Mouse (Mus musculus): ENCODE results near the gene Gm20388.

GRCm38 (mm10) chr8:123279828-123280227, 3369.2 kb downstream of the Gm20388 start:
- TF ChIP-seq CTCF (IDR thresholded peaks at IDR 0.05; ENCODE audit: low read depth): no peak
- no peak for TF ChIP-seq EP300 (IDR thresholded peaks at IDR 0.05; ENCODE audit: low read depth)
